25 mouse cellular contexts compared by ENCODE assay signal in genomic region chr12:34997597-34998182, GRCm38 (mm10). TPM values are rescaled to one million over a fixed set of nuclear protein-coding genes. Genes with fewer than 3 reads are reported as not detected.
DNase-seq lines count a peak whose midpoint lies in the region; ATAC-seq and TF ChIP-seq lines count a peak whose summit lies in the region.
"Had no signal": no experiment of that assay in that cellular context is flagged by ENCODE, and none has a peak within 500 bp of the region (broad histone marks: within the 10 kb centered on the region; RNA-seq: fewer than 3 reads in every experiment).

No protein-coding gene starts in this region.

- no peak overlapping the region for H3K4me2 ChIP-seq in hindbrain, embryonic 12.5 days (replicated peaks)
- H3K4me2 ChIP-seq in hindbrain, embryonic 16.5 days (ENCODE audit: low read length), result no peak overlapping the region
- no peak overlapping the region for H3K4me2 ChIP-seq in intestine, embryonic 16.5 days (ENCODE audit: low read depth, low read length)
- H3K4me2 ChIP-seq: heart, embryonic 15.5 days; liver, embryonic 12.5 days had no signal

- ATAC-seq in hindbrain, embryonic 12.5 days (ENCODE audit: low FRiP score), result 0 out of 2 replicates have a peak, but pooled peaks have one; percentile 58
- ATAC-seq in hindbrain, embryonic 16.5 days, result no peak
- ATAC-seq in intestine, embryonic 16.5 days, result peak; percentile 91
- ATAC-seq: liver, embryonic 12.5 days had no signal

- no peaks in the 10 kb centered on the region for H3K36me3 ChIP-seq in hindbrain, embryonic 12.5 days
- no peaks in the 10 kb centered on the region for H3K36me3 ChIP-seq in hindbrain, embryonic 16.5 days (ENCODE audit: control insufficient read depth, insufficient read depth, low read length)
- H3K36me3 ChIP-seq in intestine, embryonic 16.5 days (ENCODE audit: control insufficient read depth, insufficient read depth, low read length), result no peaks in the 10 kb centered on the region
- H3K36me3 ChIP-seq in kidney, adult 2 months (ENCODE audit: control insufficient read depth, insufficient read depth, low read length), result no peaks in the 10 kb centered on the region
- H3K36me3 ChIP-seq: heart, embryonic 15.5 days; hindbrain, embryonic 10.5 days; limb, embryonic 10.5 days; liver, embryonic 12.5 days had no signal

- TF ChIP-seq CTCF in kidney, adult 2 months (conservative IDR thresholded peaks at IDR 0.05; ENCODE audit: insufficient read depth, insufficient read length, low read depth, low read length), result no peak

- no peaks in the 10 kb centered on the region for H3K27me3 ChIP-seq in hindbrain, embryonic 12.5 days
- H3K27me3 ChIP-seq in hindbrain, embryonic 16.5 days (replicated peaks; ENCODE audit: control insufficient read depth, insufficient read depth, low read length), result no peaks in the 10 kb centered on the region
- no peaks in the 10 kb centered on the region for H3K27me3 ChIP-seq in intestine, embryonic 16.5 days (replicated peaks; ENCODE audit: control insufficient read depth, insufficient read depth, low read length)
- no peaks in the 10 kb centered on the region for H3K27me3 ChIP-seq in kidney, adult 2 months (replicated peaks; ENCODE audit: control insufficient read depth, insufficient read depth, low read length)
- H3K27me3 ChIP-seq: heart, embryonic 15.5 days; liver, embryonic 12.5 days had no signal

- WGBS in hindbrain, embryonic 12.5 days, result 90% methylated on average over 3 of the region's 3 CpGs
- 92% methylated on average over 3 of the region's 3 CpGs for WGBS in hindbrain, embryonic 16.5 days
- whole genome bisulfite sequencing in intestine, embryonic 16.5 days, result 87% methylated on average over 3 of the region's 3 CpGs
- WGBS in kidney, adult 2 months, result 74% methylated on average over 3 of the region's 3 CpGs

- H3K4me1 ChIP-seq in hindbrain, embryonic 12.5 days, result no peaks in the 10 kb centered on the region
- no peaks in the 10 kb centered on the region for H3K4me1 ChIP-seq in hindbrain, embryonic 16.5 days (ENCODE audit: control insufficient read depth, insufficient read depth, low read depth, low read length)
- no peaks in the 10 kb centered on the region for H3K4me1 ChIP-seq in intestine, embryonic 16.5 days (ENCODE audit: control insufficient read depth, insufficient read depth, low read length)
- no peaks in the 10 kb centered on the region for H3K4me1 ChIP-seq in kidney, adult 2 months (ENCODE audit: control insufficient read depth, insufficient read depth, low read length)
- H3K4me1 ChIP-seq: heart, embryonic 15.5 days; hindbrain, embryonic 10.5 days; limb, embryonic 10.5 days; liver, embryonic 12.5 days had no signal

- H3K27ac ChIP-seq in hindbrain, embryonic 12.5 days, result no peak overlapping the region
- H3K27ac ChIP-seq in hindbrain, embryonic 16.5 days (ENCODE audit: low read depth, low read length), result no peak overlapping the region
- no peak overlapping the region for H3K27ac ChIP-seq in intestine, embryonic 16.5 days (ENCODE audit: low read length)
- no peak overlapping the region for H3K27ac ChIP-seq in kidney, adult 2 months (ENCODE audit: insufficient read depth, low read depth, low read length)
- H3K27ac ChIP-seq: heart, embryonic 15.5 days; hindbrain, embryonic 10.5 days; kidney, postnatal 0 days; layer of hippocampus, adult 2 months; limb, embryonic 10.5 days; liver, embryonic 12.5 days had no signal

- no peak for TF ChIP-seq POLR2A in kidney, adult 2 months (IDR thresholded peaks at IDR 0.05; ENCODE audit: low read depth, low read length)

- no peak overlapping the region for H3K9ac ChIP-seq in hindbrain, embryonic 12.5 days
- H3K9ac ChIP-seq in hindbrain, embryonic 16.5 days (ENCODE audit: low read depth, low read length), result no peak overlapping the region
- H3K9ac ChIP-seq in intestine, embryonic 16.5 days (ENCODE audit: low read depth, low read length), result no peak overlapping the region
- H3K9ac ChIP-seq: heart, embryonic 15.5 days; liver, embryonic 12.5 days had no signal

- no peaks in the 10 kb centered on the region for H3K9me3 ChIP-seq in hindbrain, embryonic 12.5 days (replicated peaks)
- peaks cover 3% of the 10 kb centered on the region for H3K9me3 ChIP-seq in hindbrain, embryonic 16.5 days (ENCODE audit: control insufficient read depth, low read length)
- no peaks in the 10 kb centered on the region for H3K9me3 ChIP-seq in intestine, embryonic 16.5 days (ENCODE audit: control insufficient read depth, low read length)
- H3K9me3 ChIP-seq: heart, embryonic 15.5 days; hindbrain, embryonic 10.5 days; limb, embryonic 10.5 days; liver, embryonic 12.5 days had no signal

- DNase-seq in 416B (ENCODE audit: low read depth), result peak; percentile 96
- DNase-seq in adipocyte (ENCODE audit: low spot score), result peak; percentile 35
- no peak for DNase-seq in kidney, adult 2 months
- no peak for DNase-seq in layer of hippocampus, postnatal 25 days (ENCODE audit: extremely low spot score in 1 of 2, low spot score in 1 of 2)
- no peak for DNase-seq in kidney, adult 8-10 months
- DNase-seq: cerebellum, adult 9-11 months; heart, adult 18-20 months; lung, adult 2 months; right cerebral cortex, adult 18-20 months; thymus, postnatal 36 days had no signal

- H3K4me3 ChIP-seq in hindbrain, embryonic 12.5 days, result no peak overlapping the region
- no peak overlapping the region for H3K4me3 ChIP-seq in hindbrain, embryonic 16.5 days (ENCODE audit: low read length)
- H3K4me3 ChIP-seq in intestine, embryonic 16.5 days (ENCODE audit: low read length), result no peak overlapping the region
- H3K4me3 ChIP-seq in kidney, adult 2 months (ENCODE audit: insufficient read depth, low read depth, low read length), result no peak overlapping the region
- H3K4me3 ChIP-seq: heart, embryonic 15.5 days; hindbrain, embryonic 10.5 days; layer of hippocampus, adult 2 months; limb, embryonic 10.5 days; liver, embryonic 12.5 days had no signal

RNA-seq across cellular contexts. Expression of gene Prps1l1, which starts 13.1 kb away (rescaled TPM):
- not detected in 2 replicates for polyA plus RNA-seq in hindbrain, embryonic 12.5 days (2016; fragmentation: Nextera tagmentation; extraction: Ambion mirVana)
- not detected in 2 replicates for polyA plus RNA-seq in hindbrain, embryonic 16.5 days (2015; fragmentation: Nextera tagmentation; extraction: Ambion mirVana)
- not detected in 2 replicates for polyA plus RNA-seq in intestine, embryonic 16.5 days (2015; fragmentation: Nextera tagmentation; extraction: Ambion mirVana)
- polyA plus RNA-seq in kidney, adult 2 months (2012; rRNA removed), result not detected in 2 replicates
- total RNA-seq in layer of hippocampus, postnatal 25 days (2021), result not detected
- total RNA-seq: adrenal gland, adult 18-20 months; ES-E14; gastrocnemius, adult 18-20 months; heart, adult 18-20 months; layer of hippocampus, adult 2 months; left cerebral cortex, adult 8-10 months had no signal
- polyA plus RNA-seq: embryonic facial prominence, embryonic 14.5 days; heart, embryonic 15.5 days; hindbrain, embryonic 10.5 days; kidney, postnatal 0 days; limb, embryonic 10.5 days; lung, adult 2 months; neural tube, embryonic 11.5 days had no signal

RNA-seq across cellular contexts. Expression of gene Snx13, which starts 49.3 kb away (rescaled TPM):
- 24.7 and 28.2 TPM in 2 replicates for polyA plus RNA-seq in hindbrain, embryonic 12.5 days (2016; fragmentation: Nextera tagmentation; extraction: Ambion mirVana)
- polyA plus RNA-seq in hindbrain, embryonic 16.5 days (2015; fragmentation: Nextera tagmentation; extraction: Ambion mirVana), result 28.8 and 30.7 TPM in 2 replicates
- 31.5 and 32.4 TPM in 2 replicates for polyA plus RNA-seq in intestine, embryonic 16.5 days (2015; fragmentation: Nextera tagmentation; extraction: Ambion mirVana)
- polyA plus RNA-seq in kidney, adult 2 months (2012; rRNA removed), result 8.3 and 9.8 TPM in 2 replicates
- 10 to 100 TPM; 56.6 to 63.1 TPM for total RNA-seq in layer of hippocampus, postnatal 25 days (2021)

Comparison
In these comparisons a context has a peak if more than half of its experiments do, and no peak if none do; other contexts are left out.
1. DNase-seq: peak in 416B (single experiment) and adipocyte (single experiment); none in kidney, adult 2 months (single experiment), layer of hippocampus, postnatal 25 days (0 of 2) and kidney, adult 8-10 months (0 of 2).